Mouse (Mus musculus) ES-E14 (cell line): ENCODE measurements around the gene Atoh1. TPM values are rescaled to one million over a fixed set of nuclear protein-coding genes. Genes with fewer than 3 reads are reported as not detected.

ENCODE experiments used
- DNase-seq: peaks from one replicate; pipeline ENCODE4 v3.0.0-alpha.2; 2013; ENCODE audit warnings: low read depth, low spot score
- H3K27ac ChIP-seq: 2 replicates; pipeline ENCODE4 v1.5.1; 2012; ENCODE audit warnings: low read depth, mild to moderate bottlenecking, low read length, moderate library complexity, mixed read lengths; ENCODE audit not compliant: poor library complexity, insufficient read depth, severe bottlenecking
- H3K36me3 ChIP-seq: 2 replicates; pipeline ENCODE4 v1.6.1; 2012; ENCODE audit warnings: mild to moderate bottlenecking, low read length, moderate library complexity, mixed read lengths; ENCODE audit not compliant: control insufficient read depth, poor library complexity, insufficient read depth, severe bottlenecking
- H3K4me1 ChIP-seq, 2 experiments: fragments of 150-350 bp in 1 of 2; sonication (generic) in 1 of 2; 2 replicates each; pipeline ENCODE4 v1.6.1; 2012; ENCODE audit warnings: low read length in 2 of 2, mild to moderate bottlenecking in 1 of 2, mixed read lengths in 1 of 2; ENCODE audit not compliant: control insufficient read depth in 2 of 2, insufficient read depth in 2 of 2, poor library complexity in 1 of 2
- H3K4me3 ChIP-seq, 2 experiments: fragments of 150-350 bp in 1 of 2; sonication (generic) in 1 of 2; 2 replicates each; pipeline ENCODE4 v1.5.1; 2012; ENCODE audit warnings: low read length in 2 of 2, low read depth in 1 of 2, mild to moderate bottlenecking in 1 of 2, mixed read lengths in 1 of 2; ENCODE audit not compliant: insufficient read depth in 1 of 2, poor library complexity in 1 of 2, severe bottlenecking in 1 of 2
- H3K9ac ChIP-seq: 2 replicates; pipeline ENCODE4 v1.6.1; 2012; ENCODE audit warnings: low read depth, mild to moderate bottlenecking, low read length, mixed read lengths; ENCODE audit not compliant: poor library complexity, insufficient read depth, severe bottlenecking
- H3K9me3 ChIP-seq: fragments of 150-350 bp; sonication (generic); 2 replicates; pipeline ENCODE4 v1.6.1; 2012; ENCODE audit warnings: low read depth, mild to moderate bottlenecking, low read length; ENCODE audit not compliant: control insufficient read depth, insufficient read depth
- CHD2 ChIP-seq: IDR thresholded peaks from 2 replicates; pipeline ENCODE4 v1.6.1; 2014; ENCODE audit warnings: mild to moderate bottlenecking, low read depth, low read length, inconsistent platforms
- HCFC1 ChIP-seq: IDR thresholded peaks from 2 replicates; pipeline ENCODE4 v1.6.1; 2012; ENCODE audit warnings: low read length, inconsistent platforms, borderline replicate concordance; ENCODE audit not compliant: insufficient read depth
- MAFK ChIP-seq: IDR thresholded peaks from 2 replicates; pipeline ENCODE4 v1.6.1; 2014; ENCODE audit warnings: mild to moderate bottlenecking, low read depth, low read length, inconsistent platforms; ENCODE audit not compliant: insufficient read depth
- ZC3H11A ChIP-seq: IDR thresholded peaks from 2 replicates; pipeline ENCODE4 v1.6.1; 2012; ENCODE audit warnings: low read depth, mild to moderate bottlenecking, inconsistent platforms, low read length, borderline replicate concordance
- ZNF384 ChIP-seq: IDR thresholded peaks from 2 replicates; pipeline ENCODE4 v1.6.1; 2012; ENCODE audit warnings: low read depth, low read length, inconsistent platforms
- in situ Hi-C, 2 experiments: fragments of 600-800 bp; cut with MboI; formaldehyde crosslinking; loops; one replicate each; pipeline ENCODE4 v1.15.1; 2025; ENCODE audit warnings: low sequenced_read_pairs in 2 of 2, inconsistent platforms in 1 of 2; ENCODE audit not compliant: unreplicated experiment in 2 of 2
- total RNA-seq: library from RNA; depleted of rRNA; stranded (reverse); fragments of 300-350 nt; gene quantifications from 2 replicates; pipeline ENCODE4 v1.2.3, GENCODE M21; 2012

Atoh1 gene
- total RNA-seq, 1 experiment: 0.40 TPM

GRCm38 (mm10) chr6:64754515-64754914 lies 25.6 kb downstream of the Atoh1 start:
- no peaks in the 10 kb centered on the region for H3K9me3 ChIP-seq
- in situ Hi-C loops: no loop called here
- no peaks in the 10 kb centered on the region for H3K4me1 ChIP-seq
- H3K9ac ChIP-seq: no peak overlapping the region
- no peak overlapping the region for H3K4me3 ChIP-seq
- DNase-seq: no peak
- TF ChIP-seq ZNF384 (no peak), ZC3H11A (no peak), HCFC1 (no peak)
- H3K27ac ChIP-seq: no peak overlapping the region
- H3K36me3 ChIP-seq: no peaks in the 10 kb centered on the region

GRCm38 (mm10) chr6:64763901-64764300 lies 35.0 kb downstream of the Atoh1 start:
- DNase-seq: no peak
- TF ChIP-seq ZNF384 (no peak), CHD2 (no peak), HCFC1 (no peak), ZC3H11A (no peak), MAFK (no peak)
- in situ Hi-C loops: no loop called here
- H3K9me3 ChIP-seq: no peaks in the 10 kb centered on the region
- no peaks in the 10 kb centered on the region for H3K4me1 ChIP-seq
- no peak overlapping the region for H3K4me3 ChIP-seq
- no peaks in the 10 kb centered on the region for H3K36me3 ChIP-seq
- H3K27ac ChIP-seq: no peak overlapping the region
- no peak overlapping the region for H3K9ac ChIP-seq

- TF ChIP-seq ZC3H11A (no peak), ZNF384 (no peak), MAFK (no peak), CHD2 (no peak), HCFC1 (no peak)
- DNase-seq: no peak
- Histone ChIP-seq H3K36me3 (no peaks in the 10 kb centered on the region), H3K9ac (no peak overlapping the region), H3K27ac (no peak overlapping the region), H3K4me3 (no peak overlapping the region), H3K4me1 (no peaks in the 10 kb centered on the region), H3K9me3 (no peaks in the 10 kb centered on the region)
- in situ Hi-C loops: no loop called here
These were observed 44.5 kb downstream of the Atoh1 start for GRCm38 (mm10) chr6:64773430-64773829.
